Mouse (Mus musculus) brain, embryonic 14.5 days (tissue): Measurements from ENCODE around the gene Astl.

ENCODE experiments used
- CTCF ChIP-seq: fragments of 200-500 bp; IDR thresholded peaks from 2 replicates; pipeline ENCODE4 v1.5.1; 2012; ENCODE audit warnings: inconsistent platforms, mild to moderate bottlenecking, moderate library complexity, borderline replicate concordance; ENCODE audit not compliant: insufficient read depth, insufficient read length; ENCODE audit errors: extremely low read depth
- POLR2A ChIP-seq: fragments of 200-500 bp; IDR thresholded peaks from 2 replicates; pipeline ENCODE4 v1.6.1; 2012; ENCODE audit warnings: mild to moderate bottlenecking, inconsistent platforms, borderline replicate concordance; ENCODE audit not compliant: poor library complexity, insufficient read depth, insufficient read length, severe bottlenecking; ENCODE audit errors: extremely low read depth

DNA sequence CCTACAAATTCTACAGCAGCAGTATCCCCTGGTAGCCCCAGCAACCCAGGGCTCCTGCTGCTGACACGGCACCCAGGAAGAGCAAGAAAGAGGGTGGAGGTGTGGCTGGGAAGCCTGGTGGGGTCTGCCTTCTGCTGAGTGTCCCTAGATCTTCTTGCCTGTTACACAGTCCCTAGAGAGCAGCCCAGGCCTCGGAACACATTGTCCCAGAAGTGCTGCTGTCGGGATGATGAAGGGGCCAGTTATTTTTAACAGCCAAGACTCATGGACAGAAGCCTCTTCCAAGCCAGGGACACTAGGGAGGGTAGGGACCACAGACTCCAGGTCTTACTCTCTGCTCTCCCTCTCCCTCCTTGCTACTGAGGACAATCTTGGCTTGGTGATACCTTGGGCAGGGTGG, 40.8 kb downstream of the Astl start:
- TF ChIP-seq CTCF (no peak), POLR2A (no peak)
